Mouse (Mus musculus) lung, postnatal 0 days (tissue): ENCODE data around the gene Proser2.

Experiments
- CTCF ChIP-seq: IDR thresholded peaks from 2 replicates; pipeline ENCODE4 v1.5.1; 2016; ENCODE audit warnings: antibody characterized with exemption, mild to moderate bottlenecking
- EP300 ChIP-seq: IDR thresholded peaks from 2 replicates; pipeline ENCODE4 v1.6.1; 2016; ENCODE audit warnings: antibody characterized with exemption, mild to moderate bottlenecking, control low read depth

- TF ChIP-seq CTCF, result no peak
- no peak for TF ChIP-seq EP300
These were observed 10.7 kb upstream of the Proser2 start for GRCm38 (mm10) chr2:6140572-6141161.
